9 mouse cellular contexts compared by ENCODE assay signal in the genomic region with DNA sequence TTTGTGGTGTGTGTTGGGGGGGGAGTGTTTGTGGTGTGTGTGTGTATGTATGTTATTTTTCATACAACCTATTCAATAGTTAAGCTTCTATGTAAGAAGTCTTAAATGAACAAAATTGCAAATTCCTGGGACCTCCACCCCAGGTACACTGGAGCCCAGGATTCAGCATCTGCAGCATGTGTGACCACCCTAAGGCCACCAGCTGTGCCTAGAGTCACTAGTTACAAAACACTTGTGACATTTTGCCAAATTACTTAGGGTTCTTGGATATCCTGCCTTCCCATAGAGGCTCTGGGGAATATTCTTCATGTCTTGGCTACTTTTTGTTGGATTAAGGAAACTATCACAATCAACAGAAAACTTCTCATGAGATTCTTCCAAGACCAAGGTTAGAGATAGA. TPM values are rescaled to one million over a fixed set of nuclear protein-coding genes. Genes with fewer than 3 reads are reported as not detected.
DNase-seq lines count a peak whose midpoint lies in the region; ATAC-seq and TF ChIP-seq lines count a peak whose summit lies in the region.
"Had no signal": no experiment of that assay in that cellular context is flagged by ENCODE, and none has a peak within 500 bp of the region (broad histone marks: within the 10 kb centered on the region; RNA-seq: fewer than 3 reads in every experiment).

No protein-coding gene starts in this region.

- no peak overlapping the region for H3K9ac ChIP-seq in forebrain, embryonic 11.5 days (ENCODE audit: low read length)
- no peak overlapping the region for H3K9ac ChIP-seq in lung, embryonic 14.5 days
- H3K9ac ChIP-seq in limb, embryonic 14.5 days (ENCODE audit: low read depth, low read length, severe bottlenecking): no peak overlapping the region
- no peak overlapping the region for H3K9ac ChIP-seq in stomach, embryonic 15.5 days

- H3K36me3 ChIP-seq in forebrain, embryonic 10.5 days (replicated peaks): no peaks in the 10 kb centered on the region
- no peaks in the 10 kb centered on the region for H3K36me3 ChIP-seq in forebrain, embryonic 11.5 days (ENCODE audit: control insufficient read depth, insufficient read depth, low read length)
- H3K36me3 ChIP-seq in lung, embryonic 14.5 days (ENCODE audit: insufficient read depth): no peaks in the 10 kb centered on the region
- no peaks in the 10 kb centered on the region for H3K36me3 ChIP-seq in limb, embryonic 14.5 days (ENCODE audit: control insufficient read depth, insufficient read depth, low read length)
- H3K36me3 ChIP-seq in stomach, embryonic 15.5 days: no peaks in the 10 kb centered on the region

- H3K9me3 ChIP-seq in forebrain, embryonic 10.5 days: no peaks in the 10 kb centered on the region
- no peaks in the 10 kb centered on the region for H3K9me3 ChIP-seq in forebrain, embryonic 11.5 days (ENCODE audit: control insufficient read depth, low read length)
- no peaks in the 10 kb centered on the region for H3K9me3 ChIP-seq in lung, embryonic 14.5 days (ENCODE audit: low read depth, low read length)
- H3K9me3 ChIP-seq in limb, embryonic 14.5 days (ENCODE audit: control insufficient read depth, low read length): no peaks in the 10 kb centered on the region
- no peaks in the 10 kb centered on the region for H3K9me3 ChIP-seq in stomach, embryonic 15.5 days

- peak overlapping the region; percentile 62; the same call in 1 of the 2 replicates for H3K4me3 ChIP-seq in forebrain, embryonic 10.5 days
- H3K4me3 ChIP-seq in forebrain, embryonic 11.5 days (ENCODE audit: low read depth, low read length): no peak overlapping the region
- H3K4me3 ChIP-seq in lung, embryonic 14.5 days (ENCODE audit: low read depth, low read length): 0 out of 2 replicates have a peak overlapping the region, but pooled peaks have one; percentile 46
- peak overlapping the region; percentile 51 for H3K4me3 ChIP-seq in limb, embryonic 14.5 days (replicated peaks; ENCODE audit: low read length)
- H3K4me3 ChIP-seq in stomach, embryonic 15.5 days (replicated peaks): peak overlapping the region; percentile 44

- peaks cover 23% of the 10 kb centered on the region for H3K4me1 ChIP-seq in forebrain, embryonic 10.5 days
- 0 out of 2 replicates have a peak, but pooled peaks cover 8% of the 10 kb centered on the region for H3K4me1 ChIP-seq in forebrain, embryonic 11.5 days (replicated peaks; ENCODE audit: control insufficient read depth, insufficient read depth, low read length)
- peaks cover 7% of the 10 kb centered on the region; the same call in 1 of the 2 replicates for H3K4me1 ChIP-seq in lung, embryonic 14.5 days (ENCODE audit: insufficient read depth)
- 0 out of 2 replicates have a peak, but pooled peaks cover 8% of the 10 kb centered on the region for H3K4me1 ChIP-seq in limb, embryonic 14.5 days (ENCODE audit: control insufficient read depth, insufficient read depth, low read length)
- no peaks in the 10 kb centered on the region for H3K4me1 ChIP-seq in stomach, embryonic 15.5 days

- TF ChIP-seq POLR2A in limb, embryonic 14.5 days (IDR thresholded peaks at IDR 0.05; ENCODE audit: borderline replicate concordance, extremely low read depth, insufficient read depth, insufficient read length): no peak

- DNase-seq in forebrain, embryonic 10.5 days (ENCODE audit: extremely low spot score, low spot score): no peak
- DNase-seq in forebrain, embryonic 11.5 days (ENCODE audit: low spot score): no peak
- DNase-seq in lung, embryonic 14.5 days: peak; percentile 16
- no peak for DNase-seq in lung, adult 18-20 months
- DNase-seq in limb, embryonic 14.5 days (ENCODE audit: low spot score): no peak
- no peak for DNase-seq in layer of hippocampus, adult 18-20 months (ENCODE audit: low spot score in 2 of 2)
- DNase-seq in cerebellum, adult 18-20 months: no peak

- no peak overlapping the region for H3K27ac ChIP-seq in forebrain, embryonic 10.5 days
- no peak overlapping the region for H3K27ac ChIP-seq in forebrain, embryonic 11.5 days (ENCODE audit: low read depth, low read length)
- no peak overlapping the region for H3K27ac ChIP-seq in lung, embryonic 14.5 days (ENCODE audit: low read depth)
- no peak overlapping the region for H3K27ac ChIP-seq in limb, embryonic 14.5 days (replicated peaks; ENCODE audit: low read depth, low read length)
- no peak overlapping the region for H3K27ac ChIP-seq in stomach, embryonic 15.5 days
- H3K27ac ChIP-seq: macrophage had no signal

- H3K4me2 ChIP-seq in forebrain, embryonic 11.5 days (ENCODE audit: low read depth, low read length, severe bottlenecking): no peak overlapping the region
- no peak overlapping the region; the same call in 1 of the 2 replicates for H3K4me2 ChIP-seq in lung, embryonic 14.5 days
- peak overlapping the region; percentile 94; the same call in 1 of the 2 replicates for H3K4me2 ChIP-seq in limb, embryonic 14.5 days (replicated peaks; ENCODE audit: low read depth, low read length, severe bottlenecking)
- peak overlapping the region; percentile 66 for H3K4me2 ChIP-seq in stomach, embryonic 15.5 days

- peaks cover 48% of the 10 kb centered on the region for H3K27me3 ChIP-seq in forebrain, embryonic 10.5 days (ENCODE audit: poor library complexity, severe bottlenecking)
- peaks cover 23% of the 10 kb centered on the region for H3K27me3 ChIP-seq in forebrain, embryonic 11.5 days (ENCODE audit: control insufficient read depth, insufficient read depth, low read length)
- peaks cover 31% of the 10 kb centered on the region for H3K27me3 ChIP-seq in lung, embryonic 14.5 days (ENCODE audit: insufficient read depth, low read length)
- peaks cover 34% of the 10 kb centered on the region for H3K27me3 ChIP-seq in limb, embryonic 14.5 days (ENCODE audit: control insufficient read depth, insufficient read depth, low read length)
- H3K27me3 ChIP-seq in stomach, embryonic 15.5 days (replicated peaks): peaks cover 14% of the 10 kb centered on the region; the same call in 1 of the 2 replicates

- ATAC-seq in forebrain, embryonic 11.5 days (replicated peaks; ENCODE audit: low FRiP score): no peak
- ATAC-seq in lung, embryonic 14.5 days (ENCODE audit: insufficient read depth): no peak
- ATAC-seq in limb, embryonic 14.5 days (ENCODE audit: low FRiP score, low read depth): no peak
- ATAC-seq in stomach, embryonic 15.5 days (ENCODE audit: insufficient read depth, low FRiP score, low read depth): no peak

- TF ChIP-seq CTCF in lung, embryonic 14.5 days (IDR thresholded peaks at IDR 0.05; ENCODE audit: low read depth): no peak

RNA-seq across cellular contexts. Expression of a gene that starts 1.6 kb away (rescaled TPM):
- polyA plus RNA-seq in forebrain, embryonic 10.5 days (2016; fragmentation: Nextera tagmentation; extraction: Ambion mirVana): 0.11 and 0.16 TPM in 2 replicates
- polyA plus RNA-seq in forebrain, embryonic 11.5 days (2014; fragmentation: Nextera tagmentation; extraction: Ambion mirVana): 0.20 and 0.25 TPM in 2 replicates
- polyA plus RNA-seq in lung, embryonic 14.5 days (2014; fragmentation: Nextera tagmentation; extraction: Ambion mirVana): 0.62 and 0.92 TPM in 2 replicates
- 2.4 and 3.3 TPM in 2 replicates for polyA plus RNA-seq in limb, embryonic 14.5 days (2012; rRNA removed)
- 3.0 and 4.6 TPM in 2 replicates for polyA plus RNA-seq in limb, embryonic 14.5 days (2014; fragmentation: Nextera tagmentation; extraction: Ambion mirVana)
- polyA plus RNA-seq in stomach, embryonic 15.5 days (2015; fragmentation: Nextera tagmentation; extraction: Ambion mirVana): 11.8 and 13.5 TPM in 2 replicates
- under 1 TPM; 0.42 to 0.48 TPM for total RNA-seq in layer of hippocampus, adult 18-20 months (2021)
- polyA plus RNA-seq: macrophage had no signal

Comparison
In these comparisons a context has a peak if more than half of its experiments do, and no peak if none do; other contexts are left out.
1. H3K4me2 ChIP-seq: peak in limb, embryonic 14.5 days (single experiment) and stomach, embryonic 15.5 days (single experiment); none in forebrain, embryonic 11.5 days (single experiment) and lung, embryonic 14.5 days (single experiment).